Mouse (Mus musculus) c-Kit-positive CD71-positive TER-119-negative erythroid progenitor cells, embryonic 14.5 days (primary cell): Measurements from ENCODE around the gene Usf2.
"Not testable (repeated sequence)": the region's sequence is repeated elsewhere in the genome, so short reads cannot be mapped to it uniquely, and the experiment has no call there.

ENCODE experiments used
- DNase-seq: peaks from one replicate; pipeline ENCODE4 v3.0.0-alpha.2; 2013; ENCODE audit warnings: low read depth

The Usf2 gene

DNA sequence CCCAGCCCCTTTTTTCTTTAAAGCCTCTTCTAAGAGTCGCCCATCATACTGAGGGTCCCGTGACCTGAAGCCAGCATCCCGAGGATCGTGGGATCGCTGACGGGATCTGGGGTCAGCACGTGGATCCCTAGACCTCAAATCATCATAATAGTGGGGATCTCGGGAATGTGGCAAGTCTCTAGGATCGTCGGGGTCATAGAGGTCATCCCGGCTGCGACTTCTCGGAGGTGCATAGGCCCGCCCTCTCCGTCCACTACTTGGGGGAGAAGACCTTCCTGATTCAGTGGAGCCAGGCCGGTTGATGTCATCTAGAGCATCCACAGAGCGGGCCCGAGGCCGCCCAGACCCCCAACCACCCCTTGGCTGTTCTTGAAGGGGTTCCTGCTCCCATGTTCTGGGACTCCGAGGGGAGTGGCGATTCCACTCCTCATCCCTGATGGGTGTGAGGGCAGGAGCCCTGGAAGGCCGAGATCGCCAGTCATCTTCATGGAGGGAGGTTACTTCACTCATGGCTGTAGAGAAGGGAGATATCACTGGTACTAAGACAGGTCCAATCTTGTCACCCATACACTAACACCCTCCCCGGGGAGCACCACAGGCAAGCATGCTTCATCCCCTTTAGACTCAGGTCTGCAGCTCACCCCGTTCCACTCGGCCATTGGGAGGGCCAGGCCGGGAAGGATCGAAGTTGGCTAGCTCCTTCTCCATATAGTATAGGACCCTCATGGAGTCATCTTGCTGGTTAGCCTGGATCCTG lies 1.7 kb upstream of the Usf2 start:
- no peak for DNase-seq

GRCm38 (mm10) chr7:30957367-30957783 lies 772 bp upstream of the Usf2 start:
- DNase-seq: peak; percentile 76

- no peak for DNase-seq
Measured at GRCm38 (mm10) chr7:30956357-30956751, 249 bp downstream of the Usf2 start.

DNA sequence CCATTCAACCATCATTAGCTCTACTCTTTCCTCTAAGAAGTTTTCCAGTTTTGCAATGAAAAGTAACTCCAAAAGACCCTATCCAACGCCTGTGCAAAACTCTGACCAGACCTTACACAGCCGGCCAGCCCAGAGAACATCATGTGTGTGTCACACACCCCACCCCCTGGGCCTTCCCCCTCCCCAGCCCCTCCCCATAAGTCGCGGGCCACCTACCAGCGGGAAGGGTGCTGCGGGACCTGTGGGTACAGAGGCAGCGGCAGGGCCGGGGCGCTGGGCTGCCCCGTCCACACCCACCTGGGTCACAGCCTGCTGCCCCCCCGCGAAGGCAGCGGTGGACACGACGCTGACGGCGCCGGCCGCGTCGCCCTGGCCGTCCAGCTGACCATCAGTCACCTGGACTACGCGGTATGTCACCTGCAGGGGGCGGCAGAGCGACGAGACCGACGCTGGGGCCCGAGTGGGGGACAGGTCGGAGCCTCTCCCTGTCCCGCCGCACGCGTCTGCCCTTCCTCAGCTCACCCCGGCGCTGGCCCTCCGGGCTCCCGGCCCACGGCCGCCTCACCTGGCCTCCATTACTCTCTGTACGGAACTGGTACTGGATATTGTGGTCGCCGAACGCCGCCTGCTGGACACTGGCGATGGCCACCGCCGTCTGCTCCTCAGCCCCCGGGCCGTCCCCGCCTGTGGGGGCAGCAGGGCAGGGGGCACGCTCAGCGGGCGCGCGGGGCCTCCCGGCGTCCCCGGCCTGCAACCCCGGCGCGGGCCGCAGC lies 833 bp downstream of the Usf2 start:
- peak; percentile 68 for DNase-seq

DNA sequence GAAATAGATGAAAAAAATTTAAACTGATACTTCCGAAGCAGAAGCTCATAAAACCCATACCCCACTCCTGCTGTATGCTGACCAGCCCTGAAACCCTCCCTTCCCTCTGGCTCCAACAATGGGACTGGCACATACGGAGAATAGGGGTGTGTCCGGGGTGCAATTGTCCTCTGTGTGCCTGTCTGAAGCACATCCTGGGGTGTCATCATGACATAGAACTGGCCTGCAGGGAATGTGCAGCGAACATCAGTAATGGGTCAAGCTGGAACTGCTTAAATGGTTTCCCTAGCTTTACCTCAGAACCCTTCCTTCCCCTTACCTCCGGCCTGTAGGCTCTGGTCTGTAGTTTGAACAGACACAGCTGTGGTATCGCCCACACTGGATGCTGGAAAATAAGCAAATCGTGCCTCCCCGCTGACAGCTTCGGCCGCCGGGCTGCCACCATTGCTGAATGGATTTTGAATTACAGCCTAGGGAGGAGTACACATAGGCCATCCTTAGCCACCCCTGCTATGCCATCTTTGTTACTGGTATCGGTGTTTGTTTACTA lies 1.6 kb downstream of the Usf2 start:
- no peak for DNase-seq

- no peak for DNase-seq
Measured at GRCm38 (mm10) chr7:30954036-30954435, 2.6 kb downstream of the Usf2 start.

DNA sequence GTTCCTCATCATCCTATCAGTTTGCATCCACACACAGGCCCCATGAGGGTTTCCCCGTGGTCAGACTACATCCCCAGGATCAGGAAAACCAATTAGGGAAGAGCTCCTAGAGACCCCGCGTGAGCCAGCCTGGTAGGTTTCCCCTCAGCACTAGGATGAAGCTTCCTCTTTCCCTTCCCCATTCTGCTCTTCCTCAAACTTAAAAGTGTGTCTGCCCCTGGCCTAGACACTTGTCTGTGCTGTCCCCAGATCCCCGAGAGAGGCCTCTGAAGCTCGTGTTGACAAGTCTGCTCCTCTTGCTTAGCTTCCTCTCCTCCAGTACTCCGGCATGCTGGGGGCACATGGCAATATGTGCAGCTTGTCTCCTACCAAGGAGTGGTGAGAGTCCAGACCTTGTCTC lies 3.1 kb downstream of the Usf2 start:
- no peak for DNase-seq

GRCm38 (mm10) chr7:30952441-30953265 lies 4.0 kb downstream of the Usf2 start:
- DNase-seq: no peak

- not testable (repeated sequence) for DNase-seq
Measured at GRCm38 (mm10) chr7:30949902-30950301, 6.7 kb downstream of the Usf2 start.

GRCm38 (mm10) chr7:30945876-30946275 lies 10.7 kb downstream of the Usf2 start:
- DNase-seq: no peak

GRCm38 (mm10) chr7:30945466-30945865 lies 11.1 kb downstream of the Usf2 start:
- DNase-seq: not testable (repeated sequence)

- not testable (repeated sequence) for DNase-seq
Measured at GRCm38 (mm10) chr7:30944706-30945105, 11.9 kb downstream of the Usf2 start.

- DNase-seq: no peak
Measured at GRCm38 (mm10) chr7:30943909-30944635, 12.5 kb downstream of the Usf2 start, which contains the start of gene Hamp. Gene Hamp, minus strand, starts transcription at chr7:30944032.

DNA sequence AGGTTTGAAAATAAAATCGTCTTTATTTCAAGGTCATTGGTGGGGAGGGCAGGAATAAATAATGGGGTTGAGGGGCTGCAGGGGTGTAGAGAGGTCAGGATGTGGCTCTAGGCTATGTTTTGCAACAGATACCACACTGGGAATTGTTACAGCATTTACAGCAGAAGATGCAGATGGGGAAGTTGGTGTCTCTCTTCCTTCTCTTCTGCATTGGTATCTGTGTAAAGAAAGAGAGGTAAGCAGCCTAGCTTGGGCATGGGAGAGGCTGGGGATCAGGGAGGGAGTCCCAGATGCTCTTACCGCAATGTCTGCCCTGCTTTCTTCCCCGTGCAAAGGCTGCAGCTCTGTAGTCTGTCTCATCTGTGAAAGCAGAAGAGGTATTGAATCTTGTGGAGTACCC lies 14.2 kb downstream of the Usf2 start:
- DNase-seq: not testable (repeated sequence)

DNA sequence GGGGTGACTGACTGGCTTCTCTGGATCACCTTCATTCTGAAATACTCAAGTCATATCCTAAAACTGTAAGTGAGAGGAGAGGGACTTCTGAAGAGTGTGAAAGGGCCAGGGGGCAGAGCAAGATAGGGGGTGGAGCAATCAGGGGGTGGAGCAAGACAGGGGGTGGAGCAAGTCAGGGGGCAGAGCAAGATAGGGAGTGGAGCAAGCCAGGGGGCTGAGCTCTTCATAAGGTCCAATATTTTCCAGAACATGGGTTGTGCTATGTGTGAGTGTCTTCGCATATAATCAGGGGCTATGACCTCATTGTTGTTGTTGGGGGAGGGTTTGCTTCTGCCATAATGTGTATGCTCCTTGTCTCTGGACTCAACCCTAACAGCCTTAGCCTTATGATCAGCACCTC lies 16.5 kb downstream of the Usf2 start:
- DNase-seq: not testable (repeated sequence)

GRCm38 (mm10) chr7:30935422-30936099 lies 21.0 kb downstream of the Usf2 start:
- DNase-seq: not testable (repeated sequence)

DNA sequence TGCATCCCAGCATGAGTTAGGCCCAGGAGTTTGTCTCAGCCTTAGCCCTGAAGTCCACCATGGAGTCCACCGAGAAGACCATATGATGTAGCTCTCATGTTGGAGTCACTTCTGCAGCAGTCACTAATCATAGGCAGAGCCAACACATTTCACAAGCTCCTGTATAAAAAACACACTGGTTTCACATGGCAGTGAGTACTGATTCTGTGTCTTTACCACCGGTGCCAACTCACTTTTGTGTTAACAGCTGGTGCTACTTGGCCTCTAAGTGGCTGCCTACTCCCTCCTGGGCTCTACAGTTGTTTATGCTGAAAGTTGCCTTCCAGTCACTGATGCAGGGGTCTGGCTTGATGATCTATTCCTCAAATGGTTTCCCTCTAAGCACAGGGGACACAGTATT lies 32.0 kb downstream of the Usf2 start, which contains the start of gene Hamp2:
TSS of gene Hamp2 (minus strand) at position 101 of the 400 bp plus-strand sequence.
- DNase-seq: not testable (repeated sequence)

- no peak for DNase-seq
Measured at GRCm38 (mm10) chr7:30924071-30924470, 32.5 kb downstream of the Usf2 start.

- DNase-seq: not testable (repeated sequence)
Measured at GRCm38 (mm10) chr7:30922490-30922889, 34.1 kb downstream of the Usf2 start.

GRCm38 (mm10) chr7:30920217-30920616 lies 36.4 kb downstream of the Usf2 start:
- DNase-seq: peak; percentile 30

DNA sequence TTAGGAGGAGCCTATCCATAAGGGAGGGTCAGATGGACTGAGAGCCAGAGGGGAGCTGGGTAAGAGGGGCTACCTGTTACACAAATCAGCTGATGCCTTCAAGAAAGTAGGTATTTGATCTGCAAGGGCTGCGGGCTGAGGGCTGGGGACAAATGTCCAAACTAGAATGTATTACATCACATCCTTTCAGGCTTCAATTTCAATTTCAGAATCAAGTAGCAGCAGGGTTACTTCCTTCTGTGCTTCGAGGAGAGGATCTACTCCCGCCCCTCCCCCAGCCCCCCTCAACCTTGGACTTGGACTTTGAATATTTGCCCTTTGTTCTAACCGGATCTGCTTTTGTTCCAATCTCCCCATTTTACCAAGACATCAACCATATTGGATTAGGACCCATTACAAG lies 39.4 kb downstream of the Usf2 start:
- no peak for DNase-seq
